Mouse (Mus musculus) embryonic facial prominence, embryonic 15.5 days (tissue): ENCODE measurements around the gene B4galnt4. TPM values are rescaled to one million over a fixed set of nuclear protein-coding genes. Genes with fewer than 3 reads are reported as not detected.

ENCODE experiments used
- ATAC-seq: fragments of 200-750 bp; cut with Nextera tagmentation; 2 replicates; pipeline ENCODE4 v1.8.0; 2017; ENCODE audit warnings: low read depth, moderate TSS enrichment; ENCODE audit not compliant: insufficient number of reproducible peaks, low FRiP score, low TSS enrichment
- H3K27ac ChIP-seq: fragments of 300-500 bp; sonication (generic); replicated peaks from 2 replicates; pipeline ENCODE4 v1.5.1; 2015; ENCODE audit warnings: mild to moderate bottlenecking, inconsistent platforms
- H3K27me3 ChIP-seq: fragments of 300-500 bp; sonication (generic); 2 replicates; pipeline ENCODE4 v1.6.1; 2015; ENCODE audit warnings: inconsistent platforms
- H3K36me3 ChIP-seq: fragments of 300-500 bp; sonication (generic); 2 replicates; pipeline ENCODE4 v1.6.1; 2015; ENCODE audit warnings: mild to moderate bottlenecking, inconsistent platforms
- H3K4me1 ChIP-seq: fragments of 300-500 bp; sonication (generic); 2 replicates; pipeline ENCODE4 v1.6.1; 2015; ENCODE audit warnings: inconsistent platforms
- H3K4me2 ChIP-seq: fragments of 300-500 bp; sonication (generic); replicated peaks from 2 replicates; pipeline ENCODE4 v1.6.1; 2015; ENCODE audit warnings: mild to moderate bottlenecking, inconsistent platforms
- H3K4me3 ChIP-seq: fragments of 300-500 bp; sonication (generic); replicated peaks from 2 replicates; pipeline ENCODE4 v1.5.1; 2015; ENCODE audit warnings: mild to moderate bottlenecking, inconsistent platforms
- H3K9ac ChIP-seq: fragments of 300-500 bp; sonication (generic); 2 replicates; pipeline ENCODE4 v1.6.1; 2015; ENCODE audit warnings: inconsistent platforms
- H3K9me3 ChIP-seq: fragments of 300-500 bp; sonication (generic); replicated peaks from 2 replicates; pipeline ENCODE4 v1.6.1; 2016; ENCODE audit warnings: inconsistent platforms
- WGBS: fragments of 180-500 bp; shearing (Covaris S2); methylation state at CpG from one replicate; pipeline ENCODE4 v1.1.7; 2015; 5-methylcytosine and 5-hydroxymethylcytosine counted together
- polyA plus RNA-seq: library from polyadenylated mRNA; unstranded; fragments of >200 nt; fragmentation: Nextera tagmentation; extraction: Ambion mirVana; gene quantifications from 2 replicates; pipeline ENCODE4 v1.2.1, GENCODE M21; 2015

B4galnt4 gene
- polyA plus RNA-seq, 1 experiment from 2014 or later: 15.1 TPM

DNA sequence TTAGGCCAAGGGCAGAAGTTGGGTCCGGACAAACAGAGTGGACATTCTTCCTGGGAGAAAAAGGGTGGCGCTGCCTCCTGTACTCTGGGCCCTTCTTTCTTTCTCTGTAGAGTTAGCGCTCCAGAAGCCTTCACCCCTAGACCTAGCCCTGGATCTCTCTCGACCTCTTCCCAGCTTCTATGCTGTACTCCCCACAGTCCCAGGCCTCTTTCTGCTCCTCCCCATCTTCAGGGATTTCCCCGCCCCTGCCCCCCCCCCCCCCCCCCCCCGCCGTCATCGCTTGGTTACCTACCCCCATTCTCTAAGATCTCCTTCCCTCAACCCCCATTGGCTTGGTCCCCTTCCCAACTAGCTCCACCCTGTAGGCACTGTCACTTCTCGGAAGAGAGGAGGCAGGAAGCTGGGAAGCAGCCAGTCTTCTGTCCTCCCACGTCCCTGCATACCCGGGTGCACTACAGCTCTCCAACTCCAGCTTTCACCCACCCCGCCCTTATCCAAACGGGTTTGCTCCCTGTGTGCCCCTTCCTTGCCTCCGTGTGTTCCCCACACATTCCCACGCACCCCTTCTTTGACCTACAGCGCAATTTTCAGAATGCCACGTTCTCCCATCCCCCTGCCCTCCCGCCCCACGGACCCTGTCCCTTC lies 13.2 kb upstream of the B4galnt4 start:
- Histone ChIP-seq H3K4me1 (peaks cover 23% of the 10 kb centered on the region), H3K9me3 (no peaks in the 10 kb centered on the region), H3K27ac (peak overlapping the region; percentile 96), H3K4me3 (peak overlapping the region; percentile 36), H3K27me3 (no peaks in the 10 kb centered on the region), H3K9ac (peak overlapping the region; percentile 15; the same call in 1 of the 2 replicates), H3K36me3 (no peaks in the 10 kb centered on the region), H3K4me2 (peak overlapping the region; percentile 80)
- peak; percentile 91 for ATAC-seq
- 8% methylated on average over 15 of the region's 19 CpGs for WGBS

DNA sequence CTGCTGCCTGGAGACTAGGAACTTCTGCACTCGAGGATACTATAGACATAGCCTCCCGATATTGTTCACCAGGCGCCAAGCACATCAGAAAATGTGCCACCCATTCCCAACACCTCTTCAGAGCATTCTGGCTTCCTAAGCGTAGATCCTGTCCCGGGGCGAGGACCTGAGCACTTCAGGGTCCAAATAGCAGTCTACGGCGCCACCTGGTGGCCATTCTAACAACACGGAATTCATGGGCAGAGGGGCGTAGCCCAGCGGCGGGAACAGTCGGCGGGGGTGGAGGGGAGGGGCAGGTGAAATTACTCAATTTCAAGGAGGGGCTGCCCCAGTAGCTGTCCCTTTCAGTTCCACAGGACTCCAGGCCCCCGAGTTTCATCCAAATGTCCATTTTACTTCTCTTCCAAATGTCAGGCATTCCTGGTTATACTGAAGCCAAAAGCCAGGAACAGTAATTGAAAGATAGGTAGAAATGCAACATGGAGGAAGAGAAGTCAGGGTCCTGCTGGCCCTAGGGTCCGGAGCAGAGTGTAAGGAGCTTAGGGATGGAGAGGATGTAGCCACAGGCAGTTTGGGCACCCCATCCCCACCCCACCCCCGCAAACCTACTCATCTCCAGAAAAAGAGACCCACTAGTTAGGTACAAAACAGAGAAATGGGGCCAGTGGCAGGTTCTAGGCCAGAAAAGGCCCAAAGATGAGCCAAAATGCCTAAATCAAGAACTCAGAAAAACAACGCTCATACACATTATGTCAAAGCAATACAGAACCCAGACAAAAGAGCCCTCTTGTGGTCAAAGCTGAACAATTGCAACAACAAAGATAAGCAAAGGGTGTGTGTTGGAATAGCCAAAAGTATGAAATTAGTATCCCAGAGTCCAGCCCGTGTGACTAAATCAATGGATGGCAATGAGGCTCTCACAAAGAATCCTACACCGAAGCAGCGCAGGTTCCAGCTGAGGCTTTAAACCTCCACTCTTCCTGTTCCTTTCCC lies 12.4 kb upstream of the B4galnt4 start:
- WGBS: 8% methylated on average over 21 of the region's 21 CpGs

DNA sequence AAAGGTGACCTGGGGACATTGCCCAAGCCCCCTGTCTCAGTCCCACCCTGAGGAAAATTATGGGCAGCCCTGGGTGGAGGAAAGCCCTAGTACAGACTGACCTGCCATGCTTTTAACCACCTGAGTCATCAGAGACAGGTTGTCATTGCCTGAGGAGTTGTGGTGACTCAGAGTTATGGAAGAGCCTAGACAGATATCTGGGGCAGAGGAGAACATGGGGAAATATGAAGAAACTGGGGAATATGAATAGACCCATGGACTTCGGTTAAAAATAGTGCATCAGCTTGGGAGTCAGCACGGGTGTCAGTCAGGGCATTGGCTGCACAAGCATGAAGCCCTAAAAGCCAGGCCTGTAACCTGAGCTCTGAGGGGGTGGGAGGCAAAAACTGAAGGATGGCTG lies 11.6 kb upstream of the B4galnt4 start:
- H3K9me3 ChIP-seq: no peaks in the 10 kb centered on the region
- H3K4me3 ChIP-seq: no peak overlapping the region
- H3K4me1 ChIP-seq: peaks cover 17% of the 10 kb centered on the region
- no peak overlapping the region for H3K9ac ChIP-seq
- no peak for ATAC-seq
- WGBS: 76% methylated on average over 2 of the region's 2 CpGs
- H3K27ac ChIP-seq: no peak overlapping the region
- no peak overlapping the region for H3K4me2 ChIP-seq
- no peaks in the 10 kb centered on the region for H3K36me3 ChIP-seq
- no peaks in the 10 kb centered on the region for H3K27me3 ChIP-seq

More for the DNA sequence above, 12.4 kb upstream of the B4galnt4 start:
- Histone ChIP-seq H3K4me1 (peaks cover 17% of the 10 kb centered on the region), H3K4me3 (peak overlapping the region; percentile 36), H3K9ac (peak overlapping the region; percentile 15; the same call in 1 of the 2 replicates), H3K4me2 (peak overlapping the region; percentile 80), H3K27ac (peak overlapping the region; percentile 96), H3K27me3 (no peaks in the 10 kb centered on the region), H3K36me3 (no peaks in the 10 kb centered on the region), H3K9me3 (no peaks in the 10 kb centered on the region)
- ATAC-seq: peak; percentile 88

DNA sequence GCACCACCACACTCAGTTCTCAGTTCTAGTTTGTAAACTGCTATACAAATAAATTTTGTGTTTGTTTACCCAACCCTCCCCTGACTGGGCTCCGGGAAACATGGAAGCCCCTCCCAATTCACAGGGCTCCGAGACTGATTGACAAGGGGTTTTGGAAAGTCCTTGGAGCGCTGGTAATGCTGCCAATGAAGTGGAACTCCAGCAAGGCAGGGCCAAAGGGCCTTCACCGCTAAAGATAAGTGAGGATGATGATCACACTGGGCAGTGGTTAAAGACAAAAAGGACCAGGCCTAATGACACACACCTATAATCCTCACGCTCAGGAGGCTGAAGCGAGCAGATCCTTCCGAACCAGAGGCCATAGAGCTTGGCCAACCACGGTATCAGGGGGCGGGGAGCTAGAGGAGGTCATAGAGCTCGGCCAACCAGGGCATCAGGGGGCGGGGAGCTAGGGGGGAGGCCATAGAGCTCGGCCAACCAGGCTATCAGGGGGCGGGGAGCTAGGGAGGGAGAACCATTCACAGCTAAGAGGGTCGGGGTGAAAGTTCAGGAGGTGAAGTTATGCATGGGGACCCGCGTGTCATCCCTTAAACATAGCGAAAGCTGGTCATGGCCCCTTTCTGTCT lies 9.7 kb upstream of the B4galnt4 start:
- Histone ChIP-seq H3K4me1 (peaks cover 17% of the 10 kb centered on the region), H3K27me3 (no peaks in the 10 kb centered on the region), H3K4me2 (no peak overlapping the region), H3K27ac (no peak overlapping the region), H3K9me3 (no peaks in the 10 kb centered on the region), H3K36me3 (no peaks in the 10 kb centered on the region), H3K9ac (no peak overlapping the region), H3K4me3 (no peak overlapping the region)
- 63% methylated on average over 17 of the region's 17 CpGs for WGBS
- ATAC-seq: no peak

DNA sequence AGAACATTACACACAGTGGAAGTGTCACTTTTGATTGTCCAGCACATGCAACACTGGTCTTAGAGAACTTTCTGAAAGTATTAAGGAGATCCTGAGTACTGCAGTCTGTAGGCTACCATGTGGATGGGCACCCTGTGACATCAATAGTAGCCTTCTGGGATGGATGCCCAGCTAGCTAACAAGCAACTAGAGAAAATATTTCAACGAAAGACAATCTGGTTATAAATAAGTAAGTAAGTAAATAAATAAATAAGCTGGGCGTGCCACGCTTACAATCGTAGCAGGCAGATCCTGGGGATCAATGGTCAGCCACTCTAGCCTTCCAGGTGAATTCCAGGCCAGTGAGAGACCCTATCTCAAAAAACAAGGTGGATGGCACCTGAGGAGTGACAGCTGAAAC lies 8.9 kb upstream of the B4galnt4 start:
- no peak overlapping the region for H3K27ac ChIP-seq
- no peak for ATAC-seq
- no peaks in the 10 kb centered on the region for H3K9me3 ChIP-seq
- H3K36me3 ChIP-seq: no peaks in the 10 kb centered on the region
- WGBS: 84% methylated on average over 4 of the region's 4 CpGs
- no peaks in the 10 kb centered on the region for H3K27me3 ChIP-seq
- H3K4me2 ChIP-seq: no peak overlapping the region
- no peak overlapping the region for H3K4me3 ChIP-seq
- peaks cover 13% of the 10 kb centered on the region for H3K4me1 ChIP-seq
- H3K9ac ChIP-seq: no peak overlapping the region

DNA sequence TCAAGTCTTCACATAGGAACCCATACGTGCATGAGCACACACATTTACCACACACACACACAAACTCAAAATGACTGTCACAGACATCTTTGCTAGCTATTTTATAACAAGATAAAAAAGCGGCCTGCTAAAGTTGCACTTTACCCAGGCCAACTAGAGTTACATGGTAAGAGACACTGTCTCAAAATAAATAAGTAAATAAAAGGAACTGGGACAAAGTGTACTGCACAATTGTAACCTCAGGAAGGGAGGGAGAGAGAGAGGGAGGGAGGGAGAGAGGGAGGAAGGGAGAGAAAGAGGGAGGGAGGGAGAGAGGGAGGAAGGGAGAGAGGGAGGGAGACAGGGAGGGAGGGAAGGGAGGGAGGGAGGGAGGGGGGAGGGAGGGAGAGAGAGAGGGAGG lies 8.5 kb upstream of the B4galnt4 start:
- Histone ChIP-seq H3K4me1 (peaks cover 9% of the 10 kb centered on the region), H3K36me3 (no peaks in the 10 kb centered on the region), H3K4me2 (no peak overlapping the region), H3K27ac (no peak overlapping the region), H3K4me3 (no peak overlapping the region), H3K9me3 (no peaks in the 10 kb centered on the region), H3K27me3 (no peaks in the 10 kb centered on the region), H3K9ac (no peak overlapping the region)
- ATAC-seq: no peak
- WGBS: 76% methylated on average over 2 of the region's 2 CpGs

DNA sequence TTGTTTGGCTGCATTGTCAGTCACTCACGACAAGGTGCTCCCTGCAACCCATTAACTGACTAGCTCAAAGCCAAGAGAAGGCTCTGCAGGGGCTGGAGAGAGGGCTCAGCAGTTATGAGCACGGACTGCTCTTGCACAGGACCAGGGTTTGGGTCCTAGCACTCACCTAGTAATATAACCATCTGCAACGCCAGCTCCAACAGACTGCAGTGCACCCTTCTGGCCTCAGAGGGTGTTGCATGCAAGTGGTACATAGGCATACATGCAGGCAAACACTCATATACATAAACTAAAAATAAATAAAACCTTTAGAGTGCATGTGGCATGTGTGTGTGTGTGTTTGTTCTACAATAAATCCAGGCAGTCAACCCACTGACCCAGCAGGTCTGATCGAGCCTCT lies 5.1 kb upstream of the B4galnt4 start:
- H3K27me3 ChIP-seq: no peaks in the 10 kb centered on the region
- 78% methylated on average over 4 of the region's 4 CpGs for WGBS
- peaks cover 6% of the 10 kb centered on the region for H3K4me1 ChIP-seq
- ATAC-seq: no peak
- H3K9ac ChIP-seq: no peak overlapping the region
- no peak overlapping the region for H3K4me2 ChIP-seq
- no peaks in the 10 kb centered on the region for H3K36me3 ChIP-seq
- H3K9me3 ChIP-seq: no peaks in the 10 kb centered on the region
- H3K4me3 ChIP-seq: no peak overlapping the region
- H3K27ac ChIP-seq: no peak overlapping the region

DNA sequence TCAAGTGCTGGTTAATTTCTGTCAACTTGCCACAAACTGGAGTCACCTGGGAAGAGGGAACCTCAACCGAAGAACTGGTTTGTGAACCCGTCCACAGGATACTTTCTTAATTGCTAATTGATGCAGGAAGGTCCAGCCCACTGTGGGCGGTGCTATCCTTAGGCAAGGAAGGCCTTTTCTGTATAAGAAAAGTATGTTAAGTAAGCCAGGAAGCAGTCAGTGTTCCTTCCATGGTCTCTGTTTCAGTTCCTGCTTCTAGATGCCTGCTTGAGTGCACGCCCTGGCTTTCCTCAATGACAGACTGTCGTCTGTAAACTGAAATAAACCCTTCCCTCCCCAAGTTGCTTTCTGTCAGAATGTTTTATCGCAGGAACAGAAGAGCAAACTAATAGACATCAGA lies 3.9 kb upstream of the B4galnt4 start:
- Histone ChIP-seq H3K4me1 (peaks cover 13% of the 10 kb centered on the region), H3K4me3 (no peak overlapping the region), H3K9me3 (no peaks in the 10 kb centered on the region), H3K9ac (no peak overlapping the region), H3K4me2 (no peak overlapping the region), H3K27ac (no peak overlapping the region), H3K27me3 (no peaks in the 10 kb centered on the region), H3K36me3 (no peaks in the 10 kb centered on the region)
- no peak for ATAC-seq
- 88% methylated on average over 6 of the region's 6 CpGs for WGBS

DNA sequence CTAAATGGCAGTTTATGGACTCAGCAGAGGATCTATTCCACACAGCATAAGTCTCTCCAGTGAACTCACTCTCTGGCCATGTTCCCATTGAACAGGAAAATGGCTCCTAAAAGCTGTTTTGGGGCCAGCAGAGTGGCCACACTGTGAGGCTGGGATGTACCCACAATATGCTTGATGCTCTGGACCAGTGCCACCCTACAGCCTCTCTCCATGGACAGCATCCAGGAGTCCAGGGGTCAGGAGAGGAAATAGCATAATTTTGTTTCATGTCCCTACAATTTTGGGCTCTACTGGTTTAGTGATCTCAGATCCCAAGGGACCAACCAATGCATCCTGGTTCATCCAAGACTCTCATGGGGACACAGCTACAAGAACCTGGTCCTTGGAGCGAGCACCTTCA lies 3.4 kb upstream of the B4galnt4 start:
- ATAC-seq: no peak
- H3K9ac ChIP-seq: no peak overlapping the region
- no peaks in the 10 kb centered on the region for H3K36me3 ChIP-seq
- H3K27ac ChIP-seq: no peak overlapping the region
- no peaks in the 10 kb centered on the region for H3K27me3 ChIP-seq
- peaks cover 14% of the 10 kb centered on the region for H3K4me1 ChIP-seq
- no peaks in the 10 kb centered on the region for H3K9me3 ChIP-seq
- 95% methylated on average over 1 of the region's 1 CpGs for WGBS
- no peak overlapping the region for H3K4me3 ChIP-seq
- H3K4me2 ChIP-seq: no peak overlapping the region

DNA sequence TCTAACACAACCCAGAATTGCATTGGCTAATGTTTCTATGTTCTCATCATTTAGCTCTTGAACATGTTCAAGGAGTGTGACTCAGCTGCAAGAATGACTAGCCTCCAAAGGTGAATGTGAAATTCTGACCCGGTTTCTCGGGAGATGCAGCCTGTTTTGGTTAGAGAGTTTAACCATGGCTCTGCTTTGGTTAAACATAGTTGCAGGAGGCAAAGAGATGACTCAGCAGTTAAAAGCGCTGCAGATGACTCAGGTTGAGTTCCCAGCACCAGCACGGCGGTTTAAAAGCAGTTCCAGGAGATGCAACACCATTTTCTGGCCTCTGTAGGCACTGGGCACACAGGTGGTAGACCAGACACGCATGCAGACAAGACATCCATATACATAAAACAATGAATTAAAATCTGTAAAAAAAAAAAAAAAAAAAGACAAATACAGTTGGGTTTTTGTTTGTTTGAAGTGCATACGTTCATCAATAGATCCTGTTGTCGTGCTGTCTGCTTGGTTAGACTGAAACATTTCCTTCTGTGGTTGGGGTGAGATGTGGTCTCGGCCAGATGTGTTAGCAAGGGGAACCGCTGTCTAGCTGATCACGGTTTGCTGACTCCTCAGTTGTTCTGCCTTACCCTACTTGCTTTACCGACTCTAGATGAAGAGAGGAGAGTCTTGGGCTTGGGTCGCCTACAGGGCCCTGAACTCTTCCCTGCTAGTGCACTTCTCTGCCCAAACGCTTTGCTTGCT lies 2.1 kb upstream of the B4galnt4 start:
- Histone ChIP-seq H3K36me3 (no peaks in the 10 kb centered on the region), H3K4me2 (no peak overlapping the region), H3K9me3 (no peaks in the 10 kb centered on the region), H3K4me3 (no peak overlapping the region), H3K9ac (no peak overlapping the region), H3K4me1 (peaks cover 14% of the 10 kb centered on the region), H3K27me3 (no peaks in the 10 kb centered on the region), H3K27ac (no peak overlapping the region)
- no peak for ATAC-seq
- 88% methylated on average over 14 of the region's 14 CpGs for WGBS
